Mouse (Mus musculus) cortical plate, adult 2 months (tissue): ENCODE measurements at regions not wholly inside any gene's neighbourhood (a gene's known extent, or its start where the extent isn't known, plus 50 kb on each side); places are given as distances from the start of the nearest gene placed in this dataset.

ENCODE experiments used
- H3K27ac ChIP-seq: fragments of 200-500 bp; 2 replicates; pipeline ENCODE4 v1.5.1; 2012; ENCODE audit warnings: low read length, control low read depth, inconsistent platforms; ENCODE audit not compliant: insufficient read depth
- H3K4me1 ChIP-seq: fragments of 200-500 bp; 2 replicates; pipeline ENCODE4 v1.6.1; 2011; ENCODE audit warnings: low read length; ENCODE audit not compliant: control insufficient read depth, insufficient read depth
- H3K4me3 ChIP-seq: fragments of 200-500 bp; 2 replicates; pipeline ENCODE4 v1.5.1; 2011; ENCODE audit warnings: mild to moderate bottlenecking, low read length, control low read depth; ENCODE audit not compliant: insufficient read depth
- CTCF ChIP-seq: fragments of 200-500 bp; IDR thresholded peaks from 2 replicates; pipeline ENCODE4 v1.5.1; 2011; ENCODE audit warnings: mild to moderate bottlenecking, control low read depth, low read length; ENCODE audit not compliant: insufficient read depth; ENCODE audit errors: extremely low read depth
- POLR2A ChIP-seq: fragments of 200-500 bp; IDR thresholded peaks from 2 replicates; pipeline ENCODE4 v1.6.1; 2011; ENCODE audit warnings: mild to moderate bottlenecking, low read length, control low read depth; ENCODE audit not compliant: insufficient read depth; ENCODE audit errors: extremely low read depth

- Histone ChIP-seq H3K27ac (no peak overlapping the region), H3K4me1 (no peaks in the 10 kb centered on the region), H3K4me3 (no peak overlapping the region)
- TF ChIP-seq POLR2A = no peak
- no peak for TF ChIP-seq CTCF
Observed at GRCm38 (mm10) chr2:115172111-115172510, 409.4 kb upstream of the BC052040 start.

GRCm38 (mm10) chr2:115177076-115177475 lies 404.4 kb upstream of the BC052040 start:
- Histone ChIP-seq H3K27ac (no peak overlapping the region), H3K4me1 (no peaks in the 10 kb centered on the region), H3K4me3 (no peak overlapping the region)
- no peak for TF ChIP-seq POLR2A
- no peak for TF ChIP-seq CTCF

DNA sequence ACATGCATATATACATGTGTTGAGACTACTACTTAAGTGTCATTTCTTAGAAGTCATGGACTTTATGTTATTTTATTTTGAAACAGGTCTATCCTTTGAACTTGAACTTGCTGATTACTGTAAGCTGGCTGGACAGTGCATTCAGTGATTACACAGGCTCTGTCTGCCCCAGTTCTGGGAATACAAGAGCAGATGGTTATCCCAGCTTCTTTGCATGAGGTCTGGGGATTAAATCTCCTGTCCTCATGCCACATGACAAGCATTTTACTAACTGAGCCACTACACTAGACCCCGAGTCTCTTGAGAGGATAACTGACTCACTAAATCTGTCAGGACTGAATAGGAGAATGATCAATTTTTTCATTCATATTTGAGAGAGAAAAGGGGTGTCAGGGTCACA lies 403.6 kb upstream of the BC052040 start:
- Histone ChIP-seq H3K27ac (no peak overlapping the region), H3K4me3 (no peak overlapping the region), H3K4me1 (no peaks in the 10 kb centered on the region)
- TF ChIP-seq CTCF = no peak
- no peak for TF ChIP-seq POLR2A

DNA sequence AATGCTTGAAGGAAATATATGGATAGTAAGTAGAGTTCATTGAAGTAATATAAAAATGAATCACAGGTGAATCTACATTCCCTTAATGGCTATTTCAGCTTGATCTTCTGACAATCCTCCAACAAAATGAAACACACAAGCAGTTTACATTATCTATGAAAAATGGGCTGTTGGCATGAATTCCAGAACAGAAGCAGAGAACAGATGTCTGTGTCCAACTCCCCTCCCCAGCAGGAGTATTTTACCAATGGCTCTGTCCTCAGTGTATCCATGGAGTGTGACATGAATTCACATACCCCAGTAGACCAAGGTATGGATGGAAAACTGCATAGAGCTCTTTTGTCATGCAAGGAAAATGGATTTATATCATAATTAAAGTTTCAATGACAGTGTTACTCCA lies 370.3 kb upstream of the BC052040 start:
- Histone ChIP-seq H3K27ac (no peak overlapping the region), H3K4me1 (no peaks in the 10 kb centered on the region), H3K4me3 (no peak overlapping the region)
- no peak for TF ChIP-seq CTCF
- no peak for TF ChIP-seq POLR2A

GRCm38 (mm10) chr2:115213181-115213970 lies 368.1 kb upstream of the BC052040 start:
- TF ChIP-seq POLR2A (no peak), CTCF (no peak)
- Histone ChIP-seq H3K27ac (no peak overlapping the region), H3K4me3 (no peak overlapping the region), H3K4me1 (no peaks in the 10 kb centered on the region)

DNA sequence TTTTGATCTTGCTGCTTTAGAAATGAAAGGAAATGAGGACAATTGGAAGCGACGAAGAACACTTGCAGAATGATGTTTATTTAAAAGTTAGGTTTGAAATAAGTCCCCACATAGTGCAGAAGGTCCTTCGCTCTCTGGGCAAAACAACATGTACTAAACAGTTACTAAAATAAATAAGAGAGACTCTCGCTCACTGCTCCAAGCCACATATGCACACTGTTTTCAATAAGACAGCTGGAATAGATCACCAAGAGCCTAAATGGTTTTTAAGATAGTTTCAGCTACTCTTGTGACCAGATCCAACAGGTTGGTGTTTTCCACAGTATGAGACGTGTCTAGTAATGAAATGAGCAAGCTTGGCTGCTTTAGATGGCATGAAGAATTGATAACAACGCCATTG lies 367.2 kb upstream of the BC052040 start:
- Histone ChIP-seq H3K27ac (no peak overlapping the region), H3K4me3 (no peak overlapping the region), H3K4me1 (no peaks in the 10 kb centered on the region)
- TF ChIP-seq POLR2A = no peak
- TF ChIP-seq CTCF = no peak

- TF ChIP-seq CTCF = no peak
- no peak overlapping the region for H3K27ac ChIP-seq
- H3K4me3 ChIP-seq = no peak overlapping the region
- H3K4me1 ChIP-seq = no peaks in the 10 kb centered on the region
Observed at GRCm38 (mm10) chr2:115230041-115230440, 351.5 kb upstream of the BC052040 start.

DNA sequence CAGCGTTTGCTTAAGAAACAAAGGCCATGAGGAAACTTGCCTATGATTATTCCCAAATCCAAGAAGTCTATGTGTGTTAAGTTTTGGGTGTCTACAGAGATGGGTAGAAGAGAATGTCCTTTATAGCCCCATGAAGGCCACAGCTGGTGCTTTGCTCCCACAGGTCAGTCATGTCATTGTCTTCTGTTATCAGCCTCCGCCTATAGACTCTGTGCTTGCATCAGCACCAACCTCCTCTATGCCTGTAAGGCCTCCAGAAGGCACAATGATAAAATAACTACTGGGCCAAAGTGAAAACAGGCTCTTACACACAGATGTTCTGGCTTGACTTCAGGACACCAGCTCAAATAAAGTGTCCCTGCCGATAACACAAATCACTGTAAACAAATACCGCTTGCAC lies 333.8 kb upstream of the BC052040 start:
- Histone ChIP-seq H3K4me3 (no peak overlapping the region), H3K4me1 (no peaks in the 10 kb centered on the region), H3K27ac (no peak overlapping the region)
- TF ChIP-seq POLR2A = no peak
- TF ChIP-seq CTCF = no peak

DNA sequence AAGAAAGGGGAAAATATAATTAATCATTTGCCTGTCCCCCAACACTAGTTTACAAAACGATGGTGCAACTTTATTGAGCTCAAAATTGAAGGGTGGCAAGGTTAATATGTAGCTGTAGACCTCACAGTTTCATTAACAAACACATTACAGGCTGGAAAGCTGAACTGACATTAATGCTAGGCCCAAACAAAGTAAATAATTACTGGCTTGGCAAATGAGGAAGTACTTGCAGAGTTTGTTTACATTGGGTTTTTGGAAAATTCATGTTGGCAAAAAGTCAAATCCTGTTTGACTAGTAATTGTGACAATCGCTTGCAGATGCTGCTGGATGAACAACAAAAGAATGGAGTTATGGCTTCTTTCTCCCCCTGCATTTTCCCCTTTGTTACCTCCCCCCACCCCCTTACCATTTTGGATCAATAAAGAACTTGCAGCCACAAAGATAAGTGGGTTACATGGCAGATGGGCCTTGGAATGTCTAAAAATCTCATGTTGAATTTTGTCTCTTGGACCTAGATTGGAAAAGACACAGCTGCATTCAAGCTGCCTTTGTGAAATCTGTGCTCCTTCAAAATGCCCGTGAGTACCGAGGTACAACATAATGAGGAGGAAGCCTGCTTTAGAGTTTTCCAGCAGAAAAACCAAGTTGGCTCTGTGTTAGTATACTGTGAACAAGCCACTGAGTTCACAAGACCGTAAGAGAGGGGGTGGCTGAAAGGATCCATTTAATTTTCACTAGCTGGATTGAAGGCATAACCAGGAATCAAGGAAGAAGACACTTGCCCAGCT lies 331.3 kb upstream of the BC052040 start:
- no peak for TF ChIP-seq POLR2A
- no peak for TF ChIP-seq CTCF

GRCm38 (mm10) chr2:115257391-115257790 lies 324.1 kb upstream of the BC052040 start:
- no peak overlapping the region for H3K27ac ChIP-seq
- TF ChIP-seq POLR2A (no peak), CTCF (no peak)
- H3K4me1 ChIP-seq = no peaks in the 10 kb centered on the region
- H3K4me3 ChIP-seq = no peak overlapping the region

More for the DNA sequence above, 331.3 kb upstream of the BC052040 start:
- Histone ChIP-seq H3K4me3 (no peak overlapping the region), H3K27ac (no peak overlapping the region), H3K4me1 (no peaks in the 10 kb centered on the region)
